Mouse (Mus musculus) midbrain, postnatal 0 days (tissue): ENCODE measurements around the gene Shisa7. TPM values are rescaled to one million over a fixed set of nuclear protein-coding genes. Genes with fewer than 3 reads are reported as not detected.

Source experiments
- ATAC-seq: fragments of 200-750 bp; cut with Nextera tagmentation; 2 replicates; pipeline ENCODE4 v1.8.0; 2017; ENCODE audit warnings: moderate number of reproducible peaks, mild to moderate bottlenecking, moderate TSS enrichment, moderate library complexity; ENCODE audit not compliant: low FRiP score
- DNase-seq: peaks from one replicate; pipeline ENCODE4 v3.0.0-alpha.2; 2015; ENCODE audit warnings: low spot score
- H3K27ac ChIP-seq: fragments of 300-500 bp; sonication (generic); 2 replicates; pipeline ENCODE4 v1.5.1; 2014; ENCODE audit warnings: low read depth, mild to moderate bottlenecking, low read length, mixed read lengths
- H3K27me3 ChIP-seq: fragments of 300-500 bp; sonication (generic); 2 replicates; pipeline ENCODE4 v1.6.1; 2014; ENCODE audit warnings: low read length, control low read depth, mixed read lengths; ENCODE audit not compliant: insufficient read depth
- H3K36me3 ChIP-seq: fragments of 300-500 bp; sonication (generic); 2 replicates; pipeline ENCODE4 v1.6.1; 2014; ENCODE audit warnings: low read length, control low read depth, mixed read lengths; ENCODE audit not compliant: insufficient read depth
- H3K4me1 ChIP-seq: fragments of 300-500 bp; sonication (generic); 2 replicates; pipeline ENCODE4 v1.6.1; 2014; ENCODE audit warnings: mild to moderate bottlenecking, control low read depth, antibody characterized with exemption, low read length, mixed read lengths; ENCODE audit not compliant: insufficient read depth
- H3K4me2 ChIP-seq: fragments of 300-500 bp; sonication (generic); 2 replicates; pipeline ENCODE4 v1.6.1; 2014; ENCODE audit warnings: low read depth, mild to moderate bottlenecking, low read length, mixed read lengths; ENCODE audit not compliant: poor library complexity, severe bottlenecking
- H3K4me3 ChIP-seq: fragments of 300-500 bp; sonication (generic); 2 replicates; pipeline ENCODE4 v1.5.1; 2014; ENCODE audit warnings: low read depth, mild to moderate bottlenecking, low read length, moderate library complexity
- H3K9ac ChIP-seq: fragments of 300-500 bp; sonication (generic); replicated peaks from 2 replicates; pipeline ENCODE4 v1.6.1; 2014; ENCODE audit warnings: mild to moderate bottlenecking, low read length, moderate library complexity, mixed read lengths; ENCODE audit not compliant: poor library complexity, severe bottlenecking
- H3K9me3 ChIP-seq: fragments of 300-500 bp; sonication (generic); 2 replicates; pipeline ENCODE4 v1.6.1; 2016; ENCODE audit warnings: low read length, control low read depth
- CTCF ChIP-seq: IDR thresholded peaks from 2 replicates; pipeline ENCODE4 v1.5.1; 2016; ENCODE audit warnings: antibody characterized with exemption, mild to moderate bottlenecking
- WGBS: fragments of 180-500 bp; shearing (Covaris S2); extraction: QIAGEN DNeasy Blood & Tissue Kit; methylation state at CpG from one replicate; pipeline ENCODE4 v1.1.7; 2014; 5-methylcytosine and 5-hydroxymethylcytosine counted together
- polyA plus RNA-seq: library from polyadenylated mRNA; unstranded; fragments of >200 nt; fragmentation: Nextera tagmentation; extraction: Ambion mirVana; gene quantifications from 2 replicates; pipeline ENCODE4 v1.2.1, GENCODE M21; 2015
- total RNA-seq: library from RNA; depleted of rRNA; stranded (reverse); fragments of >200 nt; gene quantifications from 2 replicates; pipeline ENCODE4 v1.2.3, GENCODE M21; 2014

Shisa7 gene
- total and polyA plus RNA-seq, 2 experiments from 2014 or later, result 10.1 to 51.4 TPM

DNA sequence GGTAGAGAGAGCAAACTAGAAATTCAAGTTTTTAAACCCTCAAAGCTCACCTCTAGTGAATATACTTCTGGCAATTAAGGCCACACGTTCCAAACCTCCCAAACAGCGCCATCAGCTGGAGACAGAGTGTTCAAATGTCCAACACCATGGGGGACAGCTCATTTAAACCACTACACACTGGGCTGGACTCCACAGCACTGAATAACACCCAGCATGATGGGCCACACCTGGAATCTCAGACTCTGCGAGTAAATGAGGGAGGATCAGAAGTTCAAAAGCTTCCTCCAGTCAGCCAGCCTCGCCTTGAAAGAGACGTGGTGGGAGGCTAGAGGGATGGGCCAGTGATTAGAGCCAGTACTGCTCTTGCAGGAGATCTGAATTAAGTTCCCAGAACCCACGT, 25.6 kb upstream of the Shisa7 start, which contains the start of gene Isoc2b:
Gene Isoc2b (minus strand): TSS at position 126 of the 400 bp plus-strand sequence.
- Histone ChIP-seq H3K4me1 (no peaks in the 10 kb centered on the region), H3K27ac (no peak within 1 kb of the TSS), H3K9me3 (no peaks in the 10 kb centered on the region), H3K4me2 (no peak within 1 kb of the TSS), H3K9ac (no peak within 1 kb of the TSS), H3K27me3 (no peaks in the 10 kb centered on the region), H3K36me3 (no peaks in the 10 kb centered on the region), H3K4me3 (no peak within 1 kb of the TSS)
- 52% methylated on average over 6 of the region's 6 CpGs for WGBS
- DNase-seq, result no peak
- ATAC-seq, result no peak
- no peak for TF ChIP-seq CTCF

GRCm38 (mm10) chr7:4866631-4867180, 22.2 kb upstream of the Shisa7 start:
- Histone ChIP-seq H3K4me3 (peak overlapping the region; percentile 44), H3K27ac (peak overlapping the region; percentile 57), H3K36me3 (no peaks in the 10 kb centered on the region), H3K9me3 (no peaks in the 10 kb centered on the region), H3K27me3 (no peaks in the 10 kb centered on the region), H3K4me2 (peak overlapping the region; percentile 68), H3K4me1 (no peaks in the 10 kb centered on the region), H3K9ac (peak overlapping the region; percentile 59)
- no peak for TF ChIP-seq CTCF
- no peak for DNase-seq
- WGBS, result 20% methylated on average over 10 of the region's 10 CpGs
- no peak for ATAC-seq

DNA sequence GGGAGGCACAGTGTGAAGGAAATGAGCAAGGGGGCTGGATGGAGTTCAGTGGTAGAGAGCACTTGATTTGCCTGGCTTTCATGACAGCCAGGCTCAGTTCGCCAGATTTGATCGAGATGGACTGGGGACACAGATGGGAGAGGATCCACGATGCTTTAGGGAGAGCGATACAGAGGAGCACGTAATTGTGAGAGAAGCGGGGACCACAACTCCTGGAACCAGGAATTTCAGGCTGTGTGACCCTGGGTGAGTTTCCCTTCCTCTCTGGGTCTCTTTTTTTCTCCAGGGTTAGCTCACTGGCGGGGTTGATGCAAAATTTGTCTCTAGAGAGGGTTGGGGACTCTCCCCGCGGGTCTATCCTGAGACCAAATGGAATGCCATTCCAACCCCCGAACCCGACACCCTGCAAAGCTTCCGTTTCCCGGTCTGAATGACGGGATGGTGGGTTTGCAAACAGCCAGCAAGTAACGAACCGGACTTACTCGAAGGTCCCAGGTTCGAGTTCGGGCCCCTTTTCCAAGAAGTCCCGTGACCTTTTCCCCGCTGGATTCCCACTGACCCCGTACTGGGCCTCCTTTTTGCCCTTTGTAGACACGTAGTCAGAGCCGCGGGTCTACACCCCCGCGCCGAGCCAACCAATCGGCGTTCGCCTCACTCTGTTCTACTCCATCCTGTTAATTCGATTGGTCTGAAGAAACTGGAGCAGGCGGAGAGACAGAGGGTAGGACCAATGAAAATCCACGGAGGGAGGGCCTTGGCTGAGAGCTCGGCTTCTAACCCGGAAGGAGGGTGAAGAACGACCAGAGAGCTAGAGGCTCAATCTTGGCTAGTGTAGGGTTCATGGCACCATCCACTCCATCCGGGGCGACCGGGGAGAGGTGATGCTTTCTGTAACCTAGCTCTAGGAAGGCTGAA, 21.3 kb upstream of the Shisa7 start:
- Histone ChIP-seq H3K9ac (peak overlapping the region; percentile 59), H3K27ac (peak overlapping the region; percentile 57), H3K4me3 (peak overlapping the region; percentile 44), H3K9me3 (no peaks in the 10 kb centered on the region), H3K36me3 (no peaks in the 10 kb centered on the region), H3K27me3 (no peaks in the 10 kb centered on the region), H3K4me2 (peak overlapping the region; percentile 68), H3K4me1 (no peaks in the 10 kb centered on the region)
- ATAC-seq, result peak; percentile 100
- DNase-seq, result peak; percentile 98
- TF ChIP-seq CTCF, result no peak
- 2% methylated on average over 40 of the region's 40 CpGs for WGBS

GRCm38 (mm10) chr7:4865090-4865489, 20.6 kb upstream of the Shisa7 start:
- H3K4me3 ChIP-seq, result no peak overlapping the region; the same call in 1 of the 2 replicates
- H3K4me2 ChIP-seq, result peak overlapping the region; percentile 68; the same call in 1 of the 2 replicates
- H3K9me3 ChIP-seq, result no peaks in the 10 kb centered on the region
- DNase-seq (peak; percentile 42), ATAC-seq (peak; percentile 54)
- H3K4me1 ChIP-seq, result no peaks in the 10 kb centered on the region
- WGBS, result 53% methylated on average over 5 of the region's 5 CpGs
- no peak overlapping the region for H3K9ac ChIP-seq
- H3K27me3 ChIP-seq, result no peaks in the 10 kb centered on the region
- peak overlapping the region; percentile 40; the same call in 1 of the 2 replicates for H3K27ac ChIP-seq
- no peaks in the 10 kb centered on the region for H3K36me3 ChIP-seq
- TF ChIP-seq CTCF, result peak; percentile 73

GRCm38 (mm10) chr7:4864130-4864845, 19.8 kb upstream of the Shisa7 start:
- Histone ChIP-seq H3K9ac (no peak overlapping the region), H3K27me3 (no peaks in the 10 kb centered on the region), H3K9me3 (no peaks in the 10 kb centered on the region), H3K36me3 (no peaks in the 10 kb centered on the region), H3K4me2 (no peak overlapping the region), H3K27ac (no peak overlapping the region), H3K4me1 (no peaks in the 10 kb centered on the region), H3K4me3 (no peak overlapping the region)
- 89% methylated on average over 5 of the region's 5 CpGs for WGBS
- TF ChIP-seq CTCF, result no peak
- DNase-seq (no peak), ATAC-seq (no peak)
